22 mouse cellular contexts compared by ENCODE assay signal in genomic region chr5:115528128-115528527, GRCm38 (mm10). TPM values are rescaled to one million over a fixed set of nuclear protein-coding genes. Genes with fewer than 3 reads are reported as not detected.
DNase-seq lines count a peak whose midpoint lies in the region; ATAC-seq and TF ChIP-seq lines count a peak whose summit lies in the region.
"Had no signal": no experiment of that assay in that cellular context is flagged by ENCODE, and none has a peak within 500 bp of the region (broad histone marks: within the 10 kb centered on the region; RNA-seq: fewer than 3 reads in every experiment).

No protein-coding gene starts in this region.

- TF ChIP-seq CTCF in gastrocnemius, adult 2 months (IDR thresholded peaks at IDR 0.05) = no peak

- intact Hi-C loops in gastrocnemius, adult 2 months (cut with DNase I) = no loop called here

- DNase-seq in adrenal gland, adult 2 months = peak; percentile 65
- no peak for DNase-seq in adrenal gland, postnatal 25 days
- peak; percentile 22 for DNase-seq in gastrocnemius, adult 2 months
- DNase-seq in gastrocnemius, adult 8-10 months (ENCODE audit: low spot score in 2 of 2) = no peak
- DNase-seq in 416B (ENCODE audit: low read depth) = peak; percentile 72
- DNase-seq: adrenal gland, postnatal 10 days; cerebellum, adult 11 months; cerebellum, adult 9-10 months; cerebellum, postnatal 36 days; forebrain, postnatal 0 days; gastrocnemius, postnatal 36 days; heart, adult 11 months; heart, postnatal 36 days had no signal

- no peaks in the 10 kb centered on the region for H3K9me3 ChIP-seq in neural tube, embryonic 15.5 days (replicated peaks)
- H3K9me3 ChIP-seq: forebrain, embryonic 13.5 days; G1E; heart, embryonic 13.5 days had no signal

- H3K4me2 ChIP-seq in myocyte (ENCODE audit: low read depth) = no peak overlapping the region
- H3K4me2 ChIP-seq in neural tube, embryonic 15.5 days = no peak overlapping the region
- H3K4me2 ChIP-seq: forebrain, embryonic 13.5 days; heart, embryonic 13.5 days had no signal

- no peak overlapping the region for H3K4me3 ChIP-seq in gastrocnemius, adult 2 months
- H3K4me3 ChIP-seq in myocyte = no peak overlapping the region
- H3K4me3 ChIP-seq in neural tube, embryonic 15.5 days (replicated peaks) = no peak overlapping the region
- H3K4me3 ChIP-seq: forebrain, embryonic 13.5 days; heart, embryonic 13.5 days had no signal

- H3K27me3 ChIP-seq in myocyte (ENCODE audit: control insufficient read depth, insufficient read depth, insufficient read length) = no peaks in the 10 kb centered on the region
- H3K27me3 ChIP-seq in neural tube, embryonic 15.5 days (replicated peaks) = no peaks in the 10 kb centered on the region
- H3K27me3 ChIP-seq: forebrain, embryonic 13.5 days; heart, embryonic 13.5 days had no signal

- H3K27ac ChIP-seq in gastrocnemius, adult 2 months = 0 out of 2 replicates have a peak overlapping the region, but pooled peaks have one; percentile 41
- H3K27ac ChIP-seq in neural tube, embryonic 15.5 days (replicated peaks) = no peak overlapping the region
- H3K27ac ChIP-seq: forebrain, embryonic 13.5 days had no signal

- TF ChIP-seq POLR2A in myocyte (IDR thresholded peaks at IDR 0.05; ENCODE audit: insufficient read length, low read depth) = no peak

- H3K4me1 ChIP-seq in neural tube, embryonic 15.5 days = peaks cover 62% of the 10 kb centered on the region

- 83% methylated on average over 5 of the region's 5 CpGs for WGBS in neural tube, embryonic 15.5 days

- no peak overlapping the region for H3K9ac ChIP-seq in neural tube, embryonic 15.5 days (replicated peaks)
- H3K9ac ChIP-seq: forebrain, embryonic 13.5 days; forebrain, postnatal 0 days; heart, embryonic 13.5 days had no signal

- no peak overlapping the region for H3ac ChIP-seq in myocyte (ENCODE audit: control insufficient read depth, insufficient read length)

- H3K79me2 ChIP-seq in myocyte (ENCODE audit: control insufficient read depth, insufficient read depth) = peaks cover 57% of the 10 kb centered on the region

- H3K36me3 ChIP-seq in myocyte (ENCODE audit: control insufficient read depth, insufficient read depth) = peaks cover 4% of the 10 kb centered on the region
- no peaks in the 10 kb centered on the region for H3K36me3 ChIP-seq in neural tube, embryonic 15.5 days

- no peak for ATAC-seq in neural tube, embryonic 15.5 days (ENCODE audit: low FRiP score)
- ATAC-seq: CD4-positive, CD25-positive, alpha-beta regulatory T cell, adult 4 months; forebrain, embryonic 13.5 days; forebrain, postnatal 0 days; hindbrain, embryonic 16.5 days; inflammation-experienced regulatory T-cells, adult 6 months; intestine, postnatal 0 days had no signal

TF ChIP-seq in myocyte, 11 proteins besides CTCF, POLR2A, EP300 and RAD21:
- peak in 2 of 3 experiments; percentile 24 to 46 for TF ChIP-seq MYOG (IDR thresholded peaks at IDR 0.05; ENCODE audit: control insufficient read depth in 1 of 3, insufficient read depth in 1 of 3, insufficient read length in 2 of 3, low read depth in 2 of 3)
- peak in 2 of 3 experiments; percentile 34 to 59 for TF ChIP-seq MYOD1 (IDR thresholded peaks at IDR 0.05; ENCODE audit: control insufficient read depth in 1 of 3, insufficient read length in 2 of 3, low read depth in 2 of 3)
- no peak for TF ChIP-seq SRF (IDR thresholded peaks at IDR 0.05; ENCODE audit: control insufficient read depth, insufficient read length, low read depth)
- no peak for TF ChIP-seq CEBPB (IDR thresholded peaks at IDR 0.05; ENCODE audit: insufficient read depth, poor library complexity, severe bottlenecking)
- no peak for TF ChIP-seq USF1 (IDR thresholded peaks at IDR 0.05; ENCODE audit: low read depth)
- peak; percentile 41 for TF ChIP-seq POLR2AphosphoS2 (IDR thresholded peaks at IDR 0.05; ENCODE audit: insufficient read length, low read depth)

RNA-seq across cellular contexts. Expression of gene Pxn, which starts 21.7 kb away (rescaled TPM):
- 10 to 100 TPM; 39.4 to 47.2 TPM for total RNA-seq in adrenal gland, adult 2 months (2021)
- 66.9 and 67.5 TPM in 2 replicates for polyA plus RNA-seq in adrenal gland, adult 2 months (2012; rRNA removed)
- total RNA-seq in adrenal gland, postnatal 25 days (2021) = 38.4 and 45.8 TPM in 2 replicates
- 10 to 100 TPM; 79.2 to 95.2 TPM for total RNA-seq in gastrocnemius, adult 2 months (2021)
- 10 to 100 TPM; 76.0 to 89.9 (median 78.1) TPM for total RNA-seq in gastrocnemius, adult 8-10 months (2022)
- polyA plus RNA-seq in myocyte (2012; fragmentation: generic; extraction: Trizol) = 120 TPM
- 21.3 and 28.2 TPM in 2 replicates for polyA plus RNA-seq in neural tube, embryonic 15.5 days (2015; fragmentation: Nextera tagmentation; extraction: Ambion mirVana)

RNA-seq across cellular contexts. Expression of gene Rplp0, which starts 31.1 kb away (rescaled TPM):
- total RNA-seq in adrenal gland, adult 2 months (2021) = 100 to 1,000 TPM; 758 to 884 TPM
- 1,163 and 1,198 TPM in 2 replicates for polyA plus RNA-seq in adrenal gland, adult 2 months (2012; rRNA removed)
- total RNA-seq in adrenal gland, postnatal 25 days (2021) = 743 and 806 TPM in 2 replicates
- 100 to 1,000 TPM; 567 to 689 TPM for total RNA-seq in gastrocnemius, adult 2 months (2021)
- total RNA-seq in gastrocnemius, adult 8-10 months (2022) = 100 to 1,000 TPM; 566 to 724 (median 629) TPM
- polyA plus RNA-seq in myocyte (2012; fragmentation: generic; extraction: Trizol) = 3,361 TPM
- polyA plus RNA-seq in neural tube, embryonic 15.5 days (2015; fragmentation: Nextera tagmentation; extraction: Ambion mirVana) = 785 and 1,036 TPM in 2 replicates

RNA-seq across cellular contexts. Expression of gene Gcn1l1, which starts 36.9 kb away (rescaled TPM):
- total RNA-seq in adrenal gland, adult 2 months (2021) = 10 to 100 TPM; 48.6 to 51.1 TPM
- 41.2 and 49.4 TPM in 2 replicates for polyA plus RNA-seq in adrenal gland, adult 2 months (2012; rRNA removed)
- 71.9 and 76.6 TPM in 2 replicates for total RNA-seq in adrenal gland, postnatal 25 days (2021)
- total RNA-seq in gastrocnemius, adult 2 months (2021) = 10 to 100 TPM; 31.3 to 31.9 TPM
- total RNA-seq in gastrocnemius, adult 8-10 months (2022) = 10 to 100 TPM; 28.1 to 31.2 (median 30.6) TPM
- polyA plus RNA-seq in myocyte (2012; fragmentation: generic; extraction: Trizol) = 49.4 TPM
- 35.7 and 37.6 TPM in 2 replicates for polyA plus RNA-seq in neural tube, embryonic 15.5 days (2015; fragmentation: Nextera tagmentation; extraction: Ambion mirVana)

RNA-seq across cellular contexts. Expression of gene Sirt4, which starts 43.6 kb away (rescaled TPM):
- total RNA-seq in adrenal gland, adult 2 months (2021) = 10 to 100 TPM; 15.1 to 28.0 TPM
- polyA plus RNA-seq in adrenal gland, adult 2 months (2012; rRNA removed) = 47.4 and 61.7 TPM in 2 replicates
- total RNA-seq in adrenal gland, postnatal 25 days (2021) = 25.2 and 38.3 TPM in 2 replicates
- 10 to 100 TPM; 10.9 to 17.3 TPM for total RNA-seq in gastrocnemius, adult 2 months (2021)
- total RNA-seq in gastrocnemius, adult 8-10 months (2022) = 10 to 100 TPM in 1 of 4 experiments, 1 to 10 TPM in 3; 7.2 to 13.5 (median 9.4) TPM
- polyA plus RNA-seq in myocyte (2012; fragmentation: generic; extraction: Trizol) = 13.6 TPM
- 31.0 and 37.1 TPM in 2 replicates for polyA plus RNA-seq in neural tube, embryonic 15.5 days (2015; fragmentation: Nextera tagmentation; extraction: Ambion mirVana)

Comparison
In these comparisons a context has a peak if more than half of its experiments do, and no peak if none do; other contexts are left out.
1. DNase-seq: peak in adrenal gland, adult 2 months (single experiment), gastrocnemius, adult 2 months (single experiment) and 416B (single experiment); none in adrenal gland, postnatal 25 days (single experiment) and gastrocnemius, adult 8-10 months (0 of 2).